Mouse (Mus musculus) hindbrain, embryonic 10.5 days (tissue): ENCODE measurements around the gene Adamts16. TPM values are rescaled to one million over a fixed set of nuclear protein-coding genes. Genes with fewer than 3 reads are reported as not detected.
"Not testable (repeated sequence)": the region's sequence is repeated elsewhere in the genome, so short reads cannot be mapped to it uniquely, and the experiment has no call there.

Experiments
- DNase-seq: peaks from one replicate; pipeline ENCODE4 v3.0.0-alpha.2; 2017; ENCODE audit warnings: low spot score
- H3K27ac ChIP-seq: fragments of 300-500 bp; sonication (generic); 2 replicates; pipeline ENCODE4 v1.5.1; 2016; ENCODE audit warnings: mild to moderate bottlenecking, moderate library complexity
- H3K27me3 ChIP-seq: fragments of 300-500 bp; sonication (generic); 2 replicates; pipeline ENCODE4 v1.6.1; 2016; ENCODE audit warnings: mild to moderate bottlenecking; ENCODE audit not compliant: poor library complexity, insufficient read depth, severe bottlenecking
- H3K36me3 ChIP-seq: fragments of 300-500 bp; sonication (generic); 2 replicates; pipeline ENCODE4 v1.6.1; 2016; ENCODE audit warnings: mild to moderate bottlenecking, moderate library complexity
- H3K4me1 ChIP-seq: fragments of 300-500 bp; sonication (generic); replicated peaks from 2 replicates; pipeline ENCODE4 v1.6.1; 2016; ENCODE audit warnings: mild to moderate bottlenecking
- H3K4me3 ChIP-seq: fragments of 300-500 bp; sonication (generic); 2 replicates; pipeline ENCODE4 v1.5.1; 2016; ENCODE audit warnings: mild to moderate bottlenecking, moderate library complexity
- H3K9me3 ChIP-seq: fragments of 300-500 bp; sonication (generic); 2 replicates; pipeline ENCODE4 v1.6.1; 2016; ENCODE audit warnings: mild to moderate bottlenecking, moderate library complexity
- WGBS: fragments of 180-500 bp; shearing (Covaris S2); methylation state at CpG from one replicate; pipeline ENCODE4 v1.1.7; 2016; 5-methylcytosine and 5-hydroxymethylcytosine counted together
- polyA plus RNA-seq: library from polyadenylated mRNA; unstranded; fragments of >200 nt; fragmentation: Nextera tagmentation; extraction: Ambion mirVana; gene quantifications from 2 replicates; pipeline ENCODE4 v1.2.1, GENCODE M21; 2016

Adamts16 gene
- 0.49 and 0.67 TPM in 2 replicates for polyA plus RNA-seq

- WGBS, result 4% methylated on average over 18 of the region's 18 CpGs
- peak; percentile 20 for DNase-seq
- peaks cover 39% of the 10 kb centered on the region for H3K27me3 ChIP-seq
- no peaks in the 10 kb centered on the region for H3K9me3 ChIP-seq
- peak within 1 kb of the TSS; percentile 51 for H3K4me3 ChIP-seq
- no peaks in the 10 kb centered on the region for H3K36me3 ChIP-seq
- H3K27ac ChIP-seq, result peak within 1 kb of the TSS; percentile 67; the same call in 1 of the 2 replicates
- H3K4me1 ChIP-seq, result peaks cover 19% of the 10 kb centered on the region
Measured at GRCm38 (mm10) chr13:70841421-70841904, at the start of gene Adamts16. Gene Adamts16 (minus strand): TSS chr13:70841811.

GRCm38 (mm10) chr13:70887136-70887535, 45.5 kb upstream of the Adamts16 start:
- Histone ChIP-seq H3K27me3 (no peaks in the 10 kb centered on the region), H3K4me1 (peaks cover 3% of the 10 kb centered on the region), H3K4me3 (no peak overlapping the region), H3K9me3 (no peaks in the 10 kb centered on the region), H3K36me3 (no peaks in the 10 kb centered on the region), H3K27ac (no peak overlapping the region)
- 76% methylated on average over 1 of the region's 1 CpGs for WGBS
- no peak for DNase-seq

GRCm38 (mm10) chr13:70885006-70885405, 43.4 kb upstream of the Adamts16 start:
- Histone ChIP-seq H3K4me1 (peaks cover 3% of the 10 kb centered on the region), H3K27me3 (no peaks in the 10 kb centered on the region), H3K9me3 (no peaks in the 10 kb centered on the region), H3K4me3 (no peak overlapping the region), H3K36me3 (no peaks in the 10 kb centered on the region), H3K27ac (0 out of 2 replicates have a peak overlapping the region, but pooled peaks have one; percentile 12)
- no peak for DNase-seq
- 91% methylated on average over 2 of the region's 2 CpGs for WGBS

GRCm38 (mm10) chr13:70883891-70884890, 42.6 kb upstream of the Adamts16 start:
- Histone ChIP-seq H3K27me3 (no peaks in the 10 kb centered on the region), H3K4me3 (no peak overlapping the region), H3K36me3 (no peaks in the 10 kb centered on the region), H3K9me3 (no peaks in the 10 kb centered on the region), H3K4me1 (peaks cover 3% of the 10 kb centered on the region), H3K27ac (no peak overlapping the region)
- DNase-seq, result no peak
- WGBS, result 81% methylated on average over 12 of the region's 12 CpGs

GRCm38 (mm10) chr13:70879971-70880370, 38.4 kb upstream of the Adamts16 start:
- H3K27ac ChIP-seq, DNase-seq, H3K4me3 ChIP-seq, H3K9me3 ChIP-seq, H3K4me1 ChIP-seq, H3K36me3 ChIP-seq, H3K27me3 ChIP-seq: not testable (repeated sequence)
- 27% methylated on average over 2 of the region's 2 CpGs for WGBS

- no peak for DNase-seq
- no peaks in the 10 kb centered on the region for H3K27me3 ChIP-seq
- WGBS, result 98% methylated on average over 1 of the region's 1 CpGs
- H3K36me3 ChIP-seq, result no peaks in the 10 kb centered on the region
- H3K4me3 ChIP-seq, result no peak overlapping the region
- no peaks in the 10 kb centered on the region for H3K4me1 ChIP-seq
- no peak overlapping the region for H3K27ac ChIP-seq
- no peaks in the 10 kb centered on the region for H3K9me3 ChIP-seq
Measured at GRCm38 (mm10) chr13:70877550-70877913, 35.9 kb upstream of the Adamts16 start.

GRCm38 (mm10) chr13:70876648-70877549, 35.3 kb upstream of the Adamts16 start:
- no peak for DNase-seq
- Histone ChIP-seq H3K27me3 (no peaks in the 10 kb centered on the region), H3K27ac (no peak overlapping the region), H3K9me3 (no peaks in the 10 kb centered on the region), H3K4me1 (no peaks in the 10 kb centered on the region), H3K36me3 (no peaks in the 10 kb centered on the region), H3K4me3 (no peak overlapping the region)
- 84% methylated on average over 10 of the region's 10 CpGs for WGBS

- no peak for DNase-seq
- WGBS, result 87% methylated on average over 4 of the region's 4 CpGs
- H3K4me1 ChIP-seq, result no peaks in the 10 kb centered on the region
Measured at GRCm38 (mm10) chr13:70875411-70875949, 33.9 kb upstream of the Adamts16 start.

GRCm38 (mm10) chr13:70874741-70875140, 33.1 kb upstream of the Adamts16 start:
- no peak for DNase-seq
- Histone ChIP-seq H3K4me1 (no peaks in the 10 kb centered on the region), H3K27me3 (no peaks in the 10 kb centered on the region), H3K4me3 (no peak overlapping the region), H3K27ac (no peak overlapping the region), H3K9me3 (no peaks in the 10 kb centered on the region), H3K36me3 (no peaks in the 10 kb centered on the region)

More at GRCm38 (mm10) chr13:70875411-70875949, 33.9 kb upstream of the Adamts16 start:
- no peak overlapping the region for H3K27ac ChIP-seq
- H3K27me3 ChIP-seq, result no peaks in the 10 kb centered on the region
- no peak overlapping the region for H3K4me3 ChIP-seq
- H3K9me3 ChIP-seq, result no peaks in the 10 kb centered on the region
- no peaks in the 10 kb centered on the region for H3K36me3 ChIP-seq

GRCm38 (mm10) chr13:70873851-70874250, 32.2 kb upstream of the Adamts16 start:
- DNase-seq, H3K27ac ChIP-seq, H3K27me3 ChIP-seq, H3K4me1 ChIP-seq, H3K36me3 ChIP-seq, H3K9me3 ChIP-seq, H3K4me3 ChIP-seq: not testable (repeated sequence)
- 76% methylated on average over 13 of the region's 13 CpGs for WGBS

GRCm38 (mm10) chr13:70871049-70871448, 29.4 kb upstream of the Adamts16 start:
- Histone ChIP-seq H3K36me3 (no peaks in the 10 kb centered on the region), H3K4me3 (no peak overlapping the region), H3K27me3 (no peaks in the 10 kb centered on the region), H3K27ac (no peak overlapping the region), H3K9me3 (no peaks in the 10 kb centered on the region), H3K4me1 (no peaks in the 10 kb centered on the region)
- no peak for DNase-seq
- WGBS, result 86% methylated on average over 3 of the region's 3 CpGs

GRCm38 (mm10) chr13:70866971-70867625, 25.5 kb upstream of the Adamts16 start:
- Histone ChIP-seq H3K27me3 (no peaks in the 10 kb centered on the region), H3K27ac (no peak overlapping the region), H3K36me3 (no peaks in the 10 kb centered on the region), H3K9me3 (no peaks in the 10 kb centered on the region), H3K4me1 (no peaks in the 10 kb centered on the region), H3K4me3 (no peak overlapping the region)
- no peak for DNase-seq
- 90% methylated on average over 11 of the region's 11 CpGs for WGBS
